Mouse (Mus musculus) central nervous system, embryonic 11.5 days (tissue): ENCODE data around the gene Serpini2. TPM values are rescaled to one million over a fixed set of nuclear protein-coding genes. Genes with fewer than 3 reads are reported as not detected.

Experiments
- polyA plus RNA-seq: library from polyadenylated mRNA; depleted of rRNA; stranded (reverse); fragments of >200 nt; gene quantifications from 2 replicates; pipeline ENCODE4 v1.2.3, GENCODE M21; 2012; rRNA removed

Gene Serpini2
- not detected in 2 replicates for polyA plus RNA-seq

DNA sequence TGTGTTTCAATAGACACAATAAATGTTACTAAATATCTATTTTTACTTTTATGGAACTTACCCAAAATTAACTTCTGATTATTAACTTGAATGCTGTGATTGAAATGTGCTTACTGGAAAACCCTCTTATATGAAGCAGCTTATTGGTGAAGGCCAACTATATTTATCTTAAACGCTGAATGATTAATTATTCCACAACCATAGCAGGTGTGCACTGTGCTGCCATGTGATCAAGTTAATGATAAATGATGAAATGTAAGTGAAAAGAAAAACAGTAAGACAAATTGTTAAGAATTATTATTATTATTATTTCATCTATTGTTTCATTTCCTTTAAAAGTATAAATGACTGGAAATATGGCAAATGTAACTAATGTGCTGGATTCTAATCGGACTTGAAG lies at the start of gene Serpini2:
TSS of gene Serpini2 (minus strand) at position 101 of the 400 bp plus-strand sequence.

Other genes starting within 250 kb of the Serpini2 start
- 0.06 TPM in 2 replicates for gene Zbbx, start 105.0 kb downstream of the Serpini2 start, polyA plus RNA-seq
- 0.06 TPM in 1 of 2 replicates, not detected in the other for gene Wdr49, start 212.1 kb upstream of the Serpini2 start, polyA plus RNA-seq